Mouse (Mus musculus): ENCODE data around the gene Ccdc34.

DNA sequence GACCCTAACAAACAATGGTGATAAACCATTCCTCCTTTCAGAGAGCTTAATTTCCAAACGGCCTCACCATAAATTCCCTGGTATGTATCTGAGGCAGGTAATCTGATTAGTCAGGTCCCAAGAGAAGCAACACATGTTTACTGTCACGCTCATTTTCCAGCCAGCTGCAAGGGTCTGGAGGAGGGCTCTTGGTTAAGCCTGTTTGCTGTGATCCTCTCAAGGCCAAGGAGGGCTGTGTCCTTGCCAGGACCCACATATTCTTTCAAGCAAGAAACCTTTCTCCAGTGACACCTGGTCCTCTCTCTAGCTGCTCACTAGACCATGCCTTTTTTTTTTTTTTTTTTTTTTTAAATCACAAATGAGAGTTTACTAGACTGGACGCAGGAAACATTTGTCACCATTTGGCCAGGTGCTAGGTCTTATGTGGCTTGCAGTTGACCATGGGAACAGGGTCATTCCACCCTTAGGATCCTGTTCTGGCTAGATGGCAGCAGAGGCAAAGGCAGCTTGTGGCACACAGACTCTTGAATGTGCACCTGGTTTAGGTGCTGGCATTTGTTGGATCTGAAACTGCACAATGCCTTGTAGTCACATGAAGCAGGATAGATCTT, 175.2 kb downstream of the Ccdc34 start:
- no peak for TF ChIP-seq POLR2A (IDR thresholded peaks at IDR 0.05; ENCODE audit: insufficient read length, low read depth)
- TF ChIP-seq POLR2AphosphoS2 (IDR thresholded peaks at IDR 0.05; ENCODE audit: insufficient read length, low read depth), result no peak
- TF ChIP-seq TCF3 (IDR thresholded peaks at IDR 0.05; ENCODE audit: insufficient read length, low read depth), result no peak
- TF ChIP-seq MAX (IDR thresholded peaks at IDR 0.05; ENCODE audit: low read depth), result no peak
- TF ChIP-seq REST (IDR thresholded peaks at IDR 0.05; ENCODE audit: insufficient read depth, insufficient read length), result no peak
- no peak for TF ChIP-seq TCF12 (IDR thresholded peaks at IDR 0.05; ENCODE audit: insufficient read depth, poor library complexity, severe bottlenecking)
- no peak for TF ChIP-seq USF1 (IDR thresholded peaks at IDR 0.05; ENCODE audit: low read depth)
- TF ChIP-seq E2F4 (IDR thresholded peaks at IDR 0.05; ENCODE audit: insufficient read depth), result no peak
- no peak for TF ChIP-seq CEBPB (IDR thresholded peaks at IDR 0.05; ENCODE audit: insufficient read depth, poor library complexity, severe bottlenecking)
- no peak for TF ChIP-seq SRF (IDR thresholded peaks at IDR 0.05; ENCODE audit: control insufficient read depth, insufficient read length, low read depth)
- TF ChIP-seq MYOD1 (IDR thresholded peaks at IDR 0.05; ENCODE audit: control insufficient read depth in 1 of 3, insufficient read length in 2 of 3, low read depth in 2 of 3), result peak in 1 of 3 experiments; percentile 16
- TF ChIP-seq MYOG (IDR thresholded peaks at IDR 0.05; ENCODE audit: control insufficient read depth in 1 of 3, insufficient read depth in 1 of 3, insufficient read length in 2 of 3, low read depth in 2 of 3), result peak in 1 of 3 experiments; percentile 9

All from myocyte (in vitro differentiated cells).